Mouse (Mus musculus) liver, embryonic 13.5 days (tissue): Measurements from ENCODE around the gene BC051019. TPM values are rescaled to one million over a fixed set of nuclear protein-coding genes. Genes with fewer than 3 reads are reported as not detected.

Experiments
- ATAC-seq: fragments of 200-750 bp; cut with Nextera tagmentation; 2 replicates; pipeline ENCODE4 v1.8.0; 2017; ENCODE audit warnings: low read depth, mild to moderate bottlenecking, moderate number of reproducible peaks, moderate library complexity
- DNase-seq: peaks from one replicate; pipeline ENCODE4 v3.0.0; 2022
- H3K27ac ChIP-seq: fragments of 300-500 bp; sonication (generic); 2 replicates; pipeline ENCODE4 v1.5.1; 2015; ENCODE audit warnings: moderate library complexity, mild to moderate bottlenecking, inconsistent platforms
- H3K27me3 ChIP-seq: fragments of 300-500 bp; sonication (generic); 2 replicates; pipeline ENCODE4 v1.6.1; 2015; ENCODE audit warnings: mild to moderate bottlenecking, inconsistent platforms
- H3K36me3 ChIP-seq: fragments of 300-500 bp; sonication (generic); 2 replicates; pipeline ENCODE4 v1.6.1; 2015; ENCODE audit warnings: mild to moderate bottlenecking, inconsistent platforms
- H3K4me1 ChIP-seq: fragments of 300-500 bp; sonication (generic); replicated peaks from 2 replicates; pipeline ENCODE4 v1.6.1; 2015; ENCODE audit warnings: inconsistent platforms
- H3K4me2 ChIP-seq: fragments of 300-500 bp; sonication (generic); 2 replicates; pipeline ENCODE4 v1.6.1; 2015; ENCODE audit warnings: inconsistent platforms, mild to moderate bottlenecking, moderate library complexity
- H3K4me3 ChIP-seq: fragments of 300-500 bp; sonication (generic); replicated peaks from 2 replicates; pipeline ENCODE4 v1.5.1; 2015; ENCODE audit warnings: mild to moderate bottlenecking, inconsistent platforms
- H3K9ac ChIP-seq: fragments of 300-500 bp; sonication (generic); 2 replicates; pipeline ENCODE4 v1.6.1; 2015; ENCODE audit warnings: mild to moderate bottlenecking, inconsistent platforms
- H3K9me3 ChIP-seq: fragments of 300-500 bp; sonication (generic); replicated peaks from 2 replicates; pipeline ENCODE4 v1.6.1; 2016; ENCODE audit warnings: inconsistent platforms
- WGBS: fragments of 180-500 bp; shearing (Covaris S2); methylation state at CpG from one replicate; pipeline ENCODE4 v1.1.7; 2015; ENCODE audit not compliant: insufficient replicate concordance; 5-methylcytosine and 5-hydroxymethylcytosine counted together
- polyA plus RNA-seq: library from polyadenylated mRNA; unstranded; fragments of >200 nt; fragmentation: Nextera tagmentation; extraction: Ambion mirVana; gene quantifications from 2 replicates; pipeline ENCODE4 v1.2.1, GENCODE M21; 2015

BC051019 gene
- polyA plus RNA-seq, 1 experiment from 2014 or later, result 0.08 TPM

DNA sequence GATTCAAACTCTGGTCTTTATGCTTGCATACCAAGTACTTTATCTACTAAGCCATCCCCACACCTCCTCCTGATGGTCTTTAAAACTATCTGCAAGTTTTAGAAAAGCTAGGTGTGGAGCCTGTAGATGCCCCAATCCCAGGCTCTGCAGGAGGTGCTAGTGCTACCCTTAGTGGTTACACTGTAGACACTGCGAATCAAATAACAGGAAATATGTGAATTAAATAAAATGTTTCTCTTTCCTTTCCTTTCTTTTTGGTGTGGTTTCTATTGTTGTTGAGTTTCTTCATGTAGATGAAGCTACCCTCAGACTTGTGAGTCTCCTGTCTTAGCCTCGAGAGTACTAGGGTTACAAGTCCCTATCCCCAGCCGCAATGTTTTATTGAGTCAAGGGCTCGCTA is 18.1 kb upstream of the BC051019 start:
- H3K27ac ChIP-seq, result no peak overlapping the region
- no peak overlapping the region for H3K4me2 ChIP-seq
- no peaks in the 10 kb centered on the region for H3K4me1 ChIP-seq
- DNase-seq (no peak), ATAC-seq (no peak)
- no peaks in the 10 kb centered on the region for H3K9me3 ChIP-seq
- no peaks in the 10 kb centered on the region for H3K27me3 ChIP-seq
- peaks cover 55% of the 10 kb centered on the region for H3K36me3 ChIP-seq
- no peak overlapping the region for H3K4me3 ChIP-seq
- 80% methylated on average over 4 of the region's 4 CpGs for WGBS
- no peak overlapping the region for H3K9ac ChIP-seq

GRCm38 (mm10) chr7:109741060-109741459 is 17.4 kb upstream of the BC051019 start:
- H3K4me2 ChIP-seq, result no peak overlapping the region
- H3K9ac ChIP-seq, result no peak overlapping the region
- H3K9me3 ChIP-seq, result no peaks in the 10 kb centered on the region
- peaks cover 55% of the 10 kb centered on the region for H3K36me3 ChIP-seq
- no peak for ATAC-seq
- no peak for DNase-seq
- H3K4me3 ChIP-seq, result no peak overlapping the region
- 68% methylated on average over 1 of the region's 1 CpGs for WGBS
- H3K27ac ChIP-seq, result no peak overlapping the region
- H3K27me3 ChIP-seq, result no peaks in the 10 kb centered on the region
- no peaks in the 10 kb centered on the region for H3K4me1 ChIP-seq

DNA sequence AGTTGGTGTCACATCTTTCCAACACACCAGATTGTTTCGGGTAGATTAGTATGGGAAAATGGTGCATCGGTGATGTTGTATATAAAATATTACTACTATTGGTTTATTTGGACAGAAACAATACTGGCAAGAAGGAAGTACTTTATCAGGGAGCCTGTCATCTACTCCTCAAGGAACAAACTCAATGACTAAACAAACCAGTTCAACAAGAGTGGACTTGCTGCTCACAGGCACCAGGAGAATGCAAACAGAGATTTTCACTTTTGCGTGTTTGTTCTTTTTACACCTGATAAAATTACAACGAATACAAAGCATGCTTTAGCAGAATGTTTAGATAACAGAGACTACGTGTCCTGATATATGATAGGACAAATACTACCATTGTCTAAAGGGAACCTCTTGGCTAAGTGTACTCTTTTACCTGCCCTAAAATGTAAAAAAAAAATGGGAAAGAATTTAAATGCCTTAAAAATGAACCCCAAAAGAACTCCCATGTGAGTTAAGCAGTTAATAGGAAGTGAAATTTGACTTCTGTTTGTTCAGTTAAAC is 16.2 kb upstream of the BC051019 start:
- no peak for ATAC-seq
- H3K4me1 ChIP-seq, result no peaks in the 10 kb centered on the region
- H3K27ac ChIP-seq, result no peak overlapping the region
- no peak overlapping the region for H3K4me2 ChIP-seq
- no peak overlapping the region for H3K4me3 ChIP-seq
- H3K27me3 ChIP-seq, result no peaks in the 10 kb centered on the region
- H3K9ac ChIP-seq, result no peak overlapping the region
- 68% methylated on average over 5 of the region's 5 CpGs for WGBS
- no peak for DNase-seq
- H3K36me3 ChIP-seq, result peaks cover 57% of the 10 kb centered on the region
- H3K9me3 ChIP-seq, result no peaks in the 10 kb centered on the region

- no peaks in the 10 kb centered on the region for H3K27me3 ChIP-seq
- H3K4me3 ChIP-seq, result no peak overlapping the region
- 67% methylated on average over 4 of the region's 4 CpGs for WGBS
- H3K4me2 ChIP-seq, result no peak overlapping the region
- ATAC-seq, result no peak
- no peak overlapping the region for H3K9ac ChIP-seq
- DNase-seq, result no peak
- peaks cover 33% of the 10 kb centered on the region for H3K36me3 ChIP-seq
- H3K9me3 ChIP-seq, result no peaks in the 10 kb centered on the region
- no peak overlapping the region for H3K27ac ChIP-seq
- no peaks in the 10 kb centered on the region for H3K4me1 ChIP-seq
These were observed 11.2 kb upstream of the BC051019 start for GRCm38 (mm10) chr7:109734806-109735205.

GRCm38 (mm10) chr7:109731626-109732025 is 8.0 kb upstream of the BC051019 start, which contains the start of gene Ascl3:
TSS of gene Ascl3 (minus strand) at chr7:109731726.
- Histone ChIP-seq H3K4me1 (no peaks in the 10 kb centered on the region), H3K27ac (no peak within 1 kb of the TSS), H3K36me3 (peaks cover 21% of the 10 kb centered on the region), H3K9ac (no peak within 1 kb of the TSS), H3K4me2 (no peak within 1 kb of the TSS), H3K4me3 (no peak within 1 kb of the TSS), H3K27me3 (no peaks in the 10 kb centered on the region), H3K9me3 (no peaks in the 10 kb centered on the region)
- DNase-seq (no peak), ATAC-seq (no peak)
- 78% methylated on average over 5 of the region's 5 CpGs for WGBS

GRCm38 (mm10) chr7:109723114-109723513 is 536 bp downstream of the BC051019 start:
- DNase-seq (no peak), ATAC-seq (no peak)
- WGBS, result 81% methylated on average over 8 of the region's 8 CpGs
- H3K4me3 ChIP-seq, result no peak overlapping the region
- H3K4me2 ChIP-seq, result no peak overlapping the region
- no peaks in the 10 kb centered on the region for H3K36me3 ChIP-seq
- no peaks in the 10 kb centered on the region for H3K9me3 ChIP-seq
- no peaks in the 10 kb centered on the region for H3K27me3 ChIP-seq
- no peak overlapping the region for H3K9ac ChIP-seq
- no peak overlapping the region for H3K27ac ChIP-seq
- H3K4me1 ChIP-seq, result no peaks in the 10 kb centered on the region

DNA sequence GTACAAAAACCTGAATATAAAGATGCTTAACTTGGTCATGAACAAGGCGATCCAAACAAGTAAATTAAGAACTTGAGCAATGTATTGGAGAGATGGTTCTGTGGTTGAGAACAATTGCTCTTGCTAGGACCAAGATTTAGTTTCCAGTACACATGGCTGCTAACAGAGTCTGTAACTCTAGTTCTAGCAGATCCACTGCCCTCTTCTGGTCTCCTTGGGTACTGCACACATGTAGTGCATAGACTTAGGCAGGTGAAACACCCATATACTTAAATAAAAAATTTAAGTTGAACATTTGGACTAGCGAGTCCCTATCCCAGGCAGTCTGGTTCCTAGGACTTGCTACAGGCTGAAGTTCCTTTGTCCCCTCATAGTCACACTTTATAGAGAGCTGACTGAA is 1.0 kb downstream of the BC051019 start:
- no peaks in the 10 kb centered on the region for H3K9me3 ChIP-seq
- H3K4me1 ChIP-seq, result no peaks in the 10 kb centered on the region
- H3K9ac ChIP-seq, result no peak overlapping the region
- H3K36me3 ChIP-seq, result no peaks in the 10 kb centered on the region
- no peak overlapping the region for H3K27ac ChIP-seq
- H3K4me3 ChIP-seq, result no peak overlapping the region
- WGBS, result 89% methylated on average over 2 of the region's 2 CpGs
- no peaks in the 10 kb centered on the region for H3K27me3 ChIP-seq
- no peak for DNase-seq
- no peak for ATAC-seq
- H3K4me2 ChIP-seq, result no peak overlapping the region

- Histone ChIP-seq H3K9me3 (no peaks in the 10 kb centered on the region), H3K36me3 (no peaks in the 10 kb centered on the region), H3K4me3 (no peak overlapping the region), H3K27ac (no peak overlapping the region), H3K9ac (no peak overlapping the region), H3K27me3 (no peaks in the 10 kb centered on the region), H3K4me2 (no peak overlapping the region), H3K4me1 (no peaks in the 10 kb centered on the region)
- WGBS, result 58% methylated on average over 9 of the region's 9 CpGs
- ATAC-seq, result no peak
- no peak for DNase-seq
These were observed 4.4 kb downstream of the BC051019 start for GRCm38 (mm10) chr7:109719286-109719685.

DNA sequence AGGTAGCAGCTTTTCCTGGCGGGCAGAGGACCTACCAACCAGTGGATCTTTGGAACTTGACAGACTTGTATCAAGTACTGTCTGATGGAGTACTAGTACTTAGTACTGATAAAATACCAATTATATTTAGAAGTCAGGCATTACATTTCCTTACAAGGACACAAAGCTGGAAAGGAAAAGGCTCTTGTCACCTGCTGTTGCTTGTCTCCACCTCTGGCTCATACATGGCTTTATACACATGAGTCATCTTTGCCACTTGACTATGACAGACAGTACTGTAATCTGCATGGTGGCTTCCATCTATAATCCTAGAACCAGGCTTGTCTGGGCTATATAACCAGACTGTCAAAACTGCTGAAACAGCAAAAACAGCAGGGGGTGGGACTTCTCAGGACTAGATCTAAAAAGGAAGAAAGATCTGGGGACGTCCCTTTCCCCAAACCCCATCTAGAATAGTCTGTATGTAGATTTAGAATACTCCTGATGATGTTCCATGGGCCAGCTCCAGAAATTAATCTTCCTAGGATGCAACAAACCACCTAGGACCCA is 10.1 kb downstream of the BC051019 start:
- no peak for ATAC-seq
- Histone ChIP-seq H3K9ac (no peak overlapping the region), H3K9me3 (no peaks in the 10 kb centered on the region), H3K4me3 (no peak overlapping the region), H3K27me3 (no peaks in the 10 kb centered on the region), H3K4me2 (no peak overlapping the region), H3K27ac (no peak overlapping the region), H3K36me3 (peaks cover 49% of the 10 kb centered on the region), H3K4me1 (no peaks in the 10 kb centered on the region)
- WGBS, result 82% methylated on average over 2 of the region's 2 CpGs
- DNase-seq, result no peak

- Histone ChIP-seq H3K9ac (no peak overlapping the region), H3K27me3 (no peaks in the 10 kb centered on the region), H3K9me3 (no peaks in the 10 kb centered on the region), H3K4me1 (peaks cover 7% of the 10 kb centered on the region), H3K4me2 (no peak overlapping the region), H3K4me3 (no peak overlapping the region), H3K36me3 (peaks cover 62% of the 10 kb centered on the region), H3K27ac (no peak overlapping the region)
- WGBS, result 89% methylated on average over 7 of the region's 7 CpGs
- DNase-seq (no peak), ATAC-seq (no peak)
These were observed 11.5 kb downstream of the BC051019 start for GRCm38 (mm10) chr7:109712198-109712597.

- WGBS, result 65% methylated on average over 1 of the region's 1 CpGs
- ATAC-seq (no peak), DNase-seq (no peak)
- Histone ChIP-seq H3K9me3 (no peaks in the 10 kb centered on the region), H3K27ac (no peak overlapping the region), H3K4me3 (no peak overlapping the region), H3K36me3 (peaks cover 69% of the 10 kb centered on the region), H3K4me1 (peaks cover 26% of the 10 kb centered on the region), H3K4me2 (no peak overlapping the region), H3K27me3 (no peaks in the 10 kb centered on the region), H3K9ac (no peak overlapping the region)
These were observed 13.6 kb downstream of the BC051019 start for GRCm38 (mm10) chr7:109710069-109710468.

DNA sequence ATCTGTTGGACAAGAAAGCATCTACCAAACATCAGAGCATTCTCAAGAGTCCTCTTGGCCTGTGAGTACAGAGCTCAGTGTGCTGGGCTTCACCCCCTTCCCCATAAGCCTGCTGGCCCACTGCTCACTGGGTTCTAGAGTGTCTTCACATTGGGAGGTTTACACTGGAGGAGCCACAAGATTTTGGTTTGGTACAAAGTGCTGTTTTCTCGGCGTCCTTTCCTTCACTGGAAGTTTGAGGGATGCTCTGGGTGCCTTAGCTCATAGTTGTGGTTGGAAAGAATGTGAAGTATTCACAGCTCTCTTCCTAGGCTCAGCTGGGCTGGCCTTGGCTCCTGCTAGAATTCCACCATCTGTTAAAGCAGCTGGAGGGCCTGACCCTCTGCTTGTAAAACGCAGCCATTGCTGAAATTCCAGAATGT is 14.7 kb downstream of the BC051019 start:
- Histone ChIP-seq H3K9me3 (no peaks in the 10 kb centered on the region), H3K4me3 (no peak overlapping the region), H3K36me3 (peaks cover 69% of the 10 kb centered on the region), H3K4me1 (peaks cover 37% of the 10 kb centered on the region), H3K9ac (no peak overlapping the region), H3K27me3 (no peaks in the 10 kb centered on the region), H3K27ac (no peak overlapping the region), H3K4me2 (no peak overlapping the region)
- 64% methylated on average over 3 of the region's 3 CpGs for WGBS
- ATAC-seq (no peak), DNase-seq (no peak)
